Mouse (Mus musculus): ENCODE data around the gene Vmn1r44. TPM values are rescaled to one million over a fixed set of nuclear protein-coding genes. Genes with fewer than 3 reads are reported as not detected.
"Not testable (repeated sequence)": the region's sequence is repeated elsewhere in the genome, so short reads cannot be mapped to it uniquely, and the experiment has no call there.

Gene Vmn1r44
- not detected in 2 replicates for polyA plus RNA-seq (2015; fragmentation: Nextera tagmentation; extraction: Ambion mirVana)

GRCm38 (mm10) chr6:89883360-89883759 is at the start of gene Vmn1r44:
Gene Vmn1r44, plus strand, starts transcription at chr6:89883660.
- no peak for ATAC-seq
- Histone ChIP-seq H3K4me2 (ENCODE audit: low read length) (no peak within 1 kb of the TSS), H3K27me3 (replicated peaks; ENCODE audit: control insufficient read depth, insufficient read depth, low read length) (no peaks in the 10 kb centered on the region), H3K4me1 (ENCODE audit: control insufficient read depth, insufficient read depth, low read depth, low read length) (no peaks in the 10 kb centered on the region), H3K9me3 (ENCODE audit: control insufficient read depth, low read length) (no peaks in the 10 kb centered on the region), H3K36me3 (ENCODE audit: control insufficient read depth, insufficient read depth, low read length) (no peaks in the 10 kb centered on the region), H3K9ac (ENCODE audit: low read depth, low read length) (no peak within 1 kb of the TSS), H3K4me3 (ENCODE audit: low read length) (no peak within 1 kb of the TSS), H3K27ac (ENCODE audit: low read depth, low read length) (no peak within 1 kb of the TSS)
- 89% methylated on average over 1 of the region's 1 CpGs for WGBS

- H3K4me3 ChIP-seq (ENCODE audit: low read length) = no peak overlapping the region
- H3K4me2 ChIP-seq (ENCODE audit: low read length) = no peak overlapping the region
- no peak for ATAC-seq
- no peaks in the 10 kb centered on the region for H3K27me3 ChIP-seq (replicated peaks; ENCODE audit: control insufficient read depth, insufficient read depth, low read length)
- WGBS = 82% methylated on average over 3 of the region's 3 CpGs
- H3K9ac ChIP-seq (ENCODE audit: low read depth, low read length) = no peak overlapping the region
- H3K9me3 ChIP-seq (ENCODE audit: control insufficient read depth, low read length) = peaks cover 4% of the 10 kb centered on the region; the same call in 1 of the 2 replicates
- no peaks in the 10 kb centered on the region for H3K36me3 ChIP-seq (ENCODE audit: control insufficient read depth, insufficient read depth, low read length)
- no peaks in the 10 kb centered on the region for H3K4me1 ChIP-seq (ENCODE audit: control insufficient read depth, insufficient read depth, low read depth, low read length)
- H3K27ac ChIP-seq (ENCODE audit: low read depth, low read length) = no peak overlapping the region
Measured at GRCm38 (mm10) chr6:89857552-89857951, 25.9 kb upstream of the Vmn1r44 start.

DNA sequence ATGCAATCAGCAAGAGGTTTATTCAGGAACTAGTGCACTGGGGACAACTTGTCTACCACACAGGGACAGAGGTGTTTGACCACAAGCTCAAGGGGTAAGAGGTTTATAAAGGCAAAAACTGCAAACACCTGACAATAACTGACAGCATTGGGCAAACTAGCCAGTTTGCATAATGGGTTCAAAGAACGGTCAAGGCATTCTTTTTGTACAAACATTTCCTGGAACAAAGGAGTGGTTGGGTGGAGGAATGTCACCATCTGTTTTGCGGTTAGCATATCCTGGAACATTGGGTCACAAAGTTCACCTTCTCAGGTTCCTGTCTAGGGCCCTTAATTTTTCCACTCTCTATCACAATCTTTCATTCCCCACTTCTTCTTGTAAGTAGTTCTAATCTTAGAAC is 23.6 kb upstream of the Vmn1r44 start:
- WGBS = 94% methylated on average over 2 of the region's 2 CpGs
- H3K27ac ChIP-seq (ENCODE audit: low read depth, low read length) = no peak overlapping the region

GRCm38 (mm10) chr6:89863792-89864191 is 19.7 kb upstream of the Vmn1r44 start:
- no peak for ATAC-seq
- Histone ChIP-seq H3K4me2 (ENCODE audit: low read length) (no peak overlapping the region), H3K27ac (ENCODE audit: low read depth, low read length) (no peak overlapping the region), H3K27me3 (replicated peaks; ENCODE audit: control insufficient read depth, insufficient read depth, low read length) (no peaks in the 10 kb centered on the region), H3K9me3 (ENCODE audit: control insufficient read depth, low read length) (peaks cover 9% of the 10 kb centered on the region), H3K36me3 (ENCODE audit: control insufficient read depth, insufficient read depth, low read length) (no peaks in the 10 kb centered on the region), H3K4me3 (ENCODE audit: low read length) (no peak overlapping the region), H3K9ac (ENCODE audit: low read depth, low read length) (no peak overlapping the region), H3K4me1 (ENCODE audit: control insufficient read depth, insufficient read depth, low read depth, low read length) (no peaks in the 10 kb centered on the region)
- WGBS = 78% methylated on average over 4 of the region's 4 CpGs

More for the DNA sequence above, 23.6 kb upstream of the Vmn1r44 start:
- no peak for ATAC-seq
- no peak overlapping the region for H3K4me3 ChIP-seq (ENCODE audit: low read length)
- H3K9ac ChIP-seq (ENCODE audit: low read depth, low read length) = no peak overlapping the region
- no peak overlapping the region for H3K4me2 ChIP-seq (ENCODE audit: low read length)
- H3K4me1 ChIP-seq (ENCODE audit: control insufficient read depth, insufficient read depth, low read depth, low read length) = no peaks in the 10 kb centered on the region
- H3K9me3 ChIP-seq (ENCODE audit: control insufficient read depth, low read length) = peaks cover 4% of the 10 kb centered on the region
- H3K36me3 ChIP-seq (ENCODE audit: control insufficient read depth, insufficient read depth, low read length) = no peaks in the 10 kb centered on the region
- no peaks in the 10 kb centered on the region for H3K27me3 ChIP-seq (replicated peaks; ENCODE audit: control insufficient read depth, insufficient read depth, low read length)

DNA sequence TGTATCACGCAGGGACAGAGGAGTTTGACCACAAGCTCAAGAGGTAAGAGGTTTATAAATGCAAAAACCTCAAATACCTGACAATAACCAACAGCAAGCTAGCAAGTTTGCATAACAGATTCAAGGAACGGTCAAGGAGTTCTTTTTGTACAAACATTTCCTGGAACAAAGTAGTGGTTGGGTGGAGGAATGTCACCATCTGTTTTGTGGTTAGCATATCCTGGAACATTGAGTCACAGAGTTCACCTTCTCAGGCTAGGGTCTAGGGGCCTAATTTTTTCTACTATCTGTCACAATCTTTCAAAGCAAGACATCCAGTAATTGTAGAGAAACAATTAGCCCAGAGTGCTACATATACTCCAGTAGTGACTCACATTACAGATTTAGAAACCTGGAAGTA is 16.2 kb upstream of the Vmn1r44 start:
- no peak overlapping the region for H3K4me2 ChIP-seq (ENCODE audit: low read length)
- WGBS = 90% methylated on average over 2 of the region's 2 CpGs
- no peaks in the 10 kb centered on the region for H3K27me3 ChIP-seq (replicated peaks; ENCODE audit: control insufficient read depth, insufficient read depth, low read length)
- H3K36me3 ChIP-seq (ENCODE audit: control insufficient read depth, insufficient read depth, low read length) = no peaks in the 10 kb centered on the region
- no peaks in the 10 kb centered on the region for H3K4me1 ChIP-seq (ENCODE audit: control insufficient read depth, insufficient read depth, low read depth, low read length)
- ATAC-seq = no peak
- peaks cover 5% of the 10 kb centered on the region; the same call in 1 of the 2 replicates for H3K9me3 ChIP-seq (ENCODE audit: control insufficient read depth, low read length)
- no peak overlapping the region for H3K9ac ChIP-seq (ENCODE audit: low read depth, low read length)
- H3K27ac ChIP-seq (ENCODE audit: low read depth, low read length) = no peak overlapping the region
- H3K4me3 ChIP-seq (ENCODE audit: low read length) = no peak overlapping the region

DNA sequence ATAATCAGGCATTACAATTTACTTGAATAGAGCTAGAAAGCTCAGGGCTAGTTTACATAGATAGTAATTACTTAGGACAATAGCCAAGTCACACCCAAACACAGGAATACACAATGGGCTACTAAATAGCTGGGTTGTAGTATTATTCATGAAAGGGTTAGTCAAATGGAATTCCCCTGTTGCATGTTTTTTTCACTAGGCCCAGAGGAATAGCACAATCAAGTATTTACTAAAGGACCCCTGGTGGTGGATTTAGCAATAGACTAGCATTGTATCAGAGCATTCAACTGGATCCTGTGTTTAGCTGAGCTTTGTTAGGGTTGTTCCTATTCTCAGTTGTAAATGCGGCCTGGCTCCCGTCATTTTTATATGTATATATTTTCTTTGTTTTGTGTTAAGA is 15.5 kb upstream of the Vmn1r44 start:
- Histone ChIP-seq H3K9ac (ENCODE audit: low read depth, low read length) (no peak overlapping the region), H3K9me3 (ENCODE audit: control insufficient read depth, low read length) (peaks cover 5% of the 10 kb centered on the region; the same call in 1 of the 2 replicates), H3K27me3 (replicated peaks; ENCODE audit: control insufficient read depth, insufficient read depth, low read length) (no peaks in the 10 kb centered on the region), H3K36me3 (ENCODE audit: control insufficient read depth, insufficient read depth, low read length) (no peaks in the 10 kb centered on the region), H3K4me3 (ENCODE audit: low read length) (no peak overlapping the region), H3K4me1 (ENCODE audit: control insufficient read depth, insufficient read depth, low read depth, low read length) (no peaks in the 10 kb centered on the region), H3K4me2 (ENCODE audit: low read length) (no peak overlapping the region), H3K27ac (ENCODE audit: low read depth, low read length) (no peak overlapping the region)
- ATAC-seq = no peak
- 82% methylated on average over 2 of the region's 2 CpGs for WGBS

GRCm38 (mm10) chr6:89876313-89876712 is 7.1 kb upstream of the Vmn1r44 start, which contains the start of the genes Vmn1r42 and Vmn1r43:
Gene Vmn1r42, minus strand, starts transcription at chr6:89876413.
Gene Vmn1r43, minus strand, starts transcription at chr6:89876413.
- whole genome bisulfite sequencing = 79% methylated on average over 3 of the region's 3 CpGs
- not testable (repeated sequence) for H3K36me3 ChIP-seq (ENCODE audit: control insufficient read depth, insufficient read depth, low read length); H3K9me3 ChIP-seq (ENCODE audit: control insufficient read depth, low read length); ATAC-seq; H3K9ac ChIP-seq (ENCODE audit: low read depth, low read length); H3K4me1 ChIP-seq (ENCODE audit: control insufficient read depth, insufficient read depth, low read depth, low read length); H3K4me3 ChIP-seq (ENCODE audit: low read length); H3K27ac ChIP-seq (ENCODE audit: low read depth, low read length); H3K4me2 ChIP-seq (ENCODE audit: low read length); H3K27me3 ChIP-seq (replicated peaks; ENCODE audit: control insufficient read depth, insufficient read depth, low read length)

DNA sequence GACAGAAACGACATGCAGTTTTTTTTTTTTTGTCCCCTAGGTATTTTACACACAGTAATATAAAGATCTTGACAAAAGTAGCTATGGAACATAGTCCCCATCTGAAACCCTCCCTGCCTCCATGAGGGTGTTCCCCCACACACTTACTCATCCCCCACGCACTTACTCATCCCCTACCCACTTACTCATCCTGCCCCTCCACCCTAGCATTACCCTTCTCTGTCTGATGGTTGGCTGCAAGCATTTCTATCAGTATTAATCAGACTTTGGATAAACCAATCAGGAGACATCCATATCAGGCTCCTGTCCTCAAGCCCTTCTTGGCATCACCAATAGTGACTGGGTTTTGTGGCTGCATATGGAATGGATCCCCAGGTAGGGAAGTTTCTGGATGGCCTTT is 6.5 kb upstream of the Vmn1r44 start:
- H3K36me3 ChIP-seq (ENCODE audit: control insufficient read depth, insufficient read depth, low read length) = no peaks in the 10 kb centered on the region
- no peaks in the 10 kb centered on the region for H3K9me3 ChIP-seq (ENCODE audit: control insufficient read depth, low read length)
- 74% methylated on average over 2 of the region's 2 CpGs for WGBS
- no peak overlapping the region for H3K4me3 ChIP-seq (ENCODE audit: low read length)
- no peaks in the 10 kb centered on the region for H3K27me3 ChIP-seq (replicated peaks; ENCODE audit: control insufficient read depth, insufficient read depth, low read length)
- H3K9ac ChIP-seq (ENCODE audit: low read depth, low read length) = no peak overlapping the region
- no peak for ATAC-seq
- H3K4me2 ChIP-seq (ENCODE audit: low read length) = no peak overlapping the region
- H3K4me1 ChIP-seq (ENCODE audit: control insufficient read depth, insufficient read depth, low read depth, low read length) = no peaks in the 10 kb centered on the region
- no peak overlapping the region for H3K27ac ChIP-seq (ENCODE audit: low read depth, low read length)

DNA sequence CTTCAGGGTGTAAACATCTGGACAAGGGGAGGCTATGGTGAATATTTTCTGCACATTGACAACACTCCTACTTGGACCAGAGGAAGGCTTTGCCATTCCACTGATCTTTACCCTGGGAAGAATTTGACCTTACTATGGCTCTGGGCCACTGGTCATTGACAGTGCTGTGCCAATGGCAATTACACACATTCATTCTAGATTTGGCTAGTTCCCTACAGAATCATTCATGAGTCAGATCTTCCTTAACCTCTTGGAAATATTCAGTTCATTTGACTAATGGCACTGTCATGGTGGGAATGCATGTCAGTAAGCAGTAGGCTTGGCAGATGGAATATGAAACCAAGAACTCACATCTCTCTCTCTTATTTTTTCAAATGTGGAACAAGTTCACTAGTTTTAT is 2.6 kb upstream of the Vmn1r44 start:
- ATAC-seq = no peak
- H3K36me3 ChIP-seq (ENCODE audit: control insufficient read depth, insufficient read depth, low read length) = no peaks in the 10 kb centered on the region
- H3K27ac ChIP-seq (ENCODE audit: low read depth, low read length) = no peak overlapping the region
- H3K4me3 ChIP-seq (ENCODE audit: low read length) = no peak overlapping the region
- no peak overlapping the region for H3K9ac ChIP-seq (ENCODE audit: low read depth, low read length)
- no peaks in the 10 kb centered on the region for H3K4me1 ChIP-seq (ENCODE audit: control insufficient read depth, insufficient read depth, low read depth, low read length)
- no peaks in the 10 kb centered on the region for H3K27me3 ChIP-seq (replicated peaks; ENCODE audit: control insufficient read depth, insufficient read depth, low read length)
- H3K4me2 ChIP-seq (ENCODE audit: low read length) = no peak overlapping the region
- H3K9me3 ChIP-seq (ENCODE audit: control insufficient read depth, low read length) = no peaks in the 10 kb centered on the region

GRCm38 (mm10) chr6:89883812-89884211 is 352 bp downstream of the Vmn1r44 start:
- Histone ChIP-seq H3K27ac (ENCODE audit: low read depth, low read length) (no peak overlapping the region), H3K4me3 (ENCODE audit: low read length) (no peak overlapping the region), H3K36me3 (ENCODE audit: control insufficient read depth, insufficient read depth, low read length) (no peaks in the 10 kb centered on the region), H3K9me3 (ENCODE audit: control insufficient read depth, low read length) (no peaks in the 10 kb centered on the region), H3K4me1 (ENCODE audit: control insufficient read depth, insufficient read depth, low read depth, low read length) (no peaks in the 10 kb centered on the region), H3K9ac (ENCODE audit: low read depth, low read length) (no peak overlapping the region), H3K27me3 (replicated peaks; ENCODE audit: control insufficient read depth, insufficient read depth, low read length) (no peaks in the 10 kb centered on the region), H3K4me2 (ENCODE audit: low read length) (no peak overlapping the region)
- no peak for ATAC-seq
- WGBS = 61% methylated on average over 2 of the region's 2 CpGs
